Mouse (Mus musculus): ENCODE data around the gene Ranbp17. TPM values are rescaled to one million over a fixed set of nuclear protein-coding genes. Genes with fewer than 3 reads are reported as not detected.

The Ranbp17 gene
- polyA plus RNA-seq, 1 experiment from 2014 or later, result 7.2 TPM

Other genes with a start within 250 kb of the Ranbp17 start
- gene Gm12117, start 237.0 kb downstream of the Ranbp17 start, polyA plus RNA-seq (2015; fragmentation: Nextera tagmentation; extraction: Ambion mirVana), result not detected in 2 replicates
- gene Gabrp, start 65.2 kb upstream of the Ranbp17 start, polyA plus RNA-seq (2015; fragmentation: Nextera tagmentation; extraction: Ambion mirVana), result not detected in 2 replicates
- not detected in 2 replicates for gene D130052B06Rik, start 85.6 kb upstream of the Ranbp17 start, polyA plus RNA-seq (2015; fragmentation: Nextera tagmentation; extraction: Ambion mirVana)